In genomic region chr2:140912179-140912578, GRCm38 (mm10) we compare ENCODE assay signal across 30 mouse cellular contexts.
DNase-seq lines count a peak whose midpoint lies in the region; ATAC-seq and TF ChIP-seq lines count a peak whose summit lies in the region.
"Had no signal": no experiment of that assay in that cellular context is flagged by ENCODE, and none has a peak within 500 bp of the region (broad histone marks: within the 10 kb centered on the region; RNA-seq: fewer than 3 reads in every experiment).

No protein-coding gene starts in this region.

- H3K4me3 ChIP-seq in intestine, embryonic 15.5 days (replicated peaks) = no peak overlapping the region
- no peak overlapping the region for H3K4me3 ChIP-seq in intestine, embryonic 16.5 days (ENCODE audit: low read length)
- H3K4me3 ChIP-seq in kidney, embryonic 16.5 days (ENCODE audit: low read length) = no peak overlapping the region
- no peak overlapping the region for H3K4me3 ChIP-seq in kidney, adult 2 months (ENCODE audit: insufficient read depth, low read depth, low read length)
- H3K4me3 ChIP-seq in embryonic facial prominence, embryonic 11.5 days (ENCODE audit: low read depth, low read length) = no peak overlapping the region
- H3K4me3 ChIP-seq: embryonic facial prominence, embryonic 12.5 days; embryonic facial prominence, embryonic 15.5 days; forebrain, embryonic 12.5 days; gastrocnemius, adult 2 months; heart, embryonic 12.5 days; heart, embryonic 15.5 days; hindbrain, embryonic 10.5 days; hindbrain, embryonic 13.5 days had no signal

- H3K4me2 ChIP-seq in intestine, embryonic 15.5 days (replicated peaks) = no peak overlapping the region
- H3K4me2 ChIP-seq in intestine, embryonic 16.5 days (ENCODE audit: low read depth, low read length) = no peak overlapping the region
- H3K4me2 ChIP-seq in kidney, embryonic 16.5 days (replicated peaks; ENCODE audit: low read depth, low read length) = no peak overlapping the region
- no peak overlapping the region for H3K4me2 ChIP-seq in embryonic facial prominence, embryonic 11.5 days (ENCODE audit: low read depth, low read length)
- H3K4me2 ChIP-seq: embryonic facial prominence, embryonic 12.5 days; embryonic facial prominence, embryonic 15.5 days; forebrain, embryonic 12.5 days; heart, embryonic 12.5 days; heart, embryonic 15.5 days; hindbrain, embryonic 13.5 days had no signal

- no peak overlapping the region for H3K9ac ChIP-seq in intestine, embryonic 15.5 days
- no peak overlapping the region for H3K9ac ChIP-seq in intestine, embryonic 16.5 days (ENCODE audit: low read depth, low read length)
- H3K9ac ChIP-seq in kidney, embryonic 16.5 days (replicated peaks; ENCODE audit: low read length) = no peak overlapping the region
- H3K9ac ChIP-seq in embryonic facial prominence, embryonic 11.5 days (replicated peaks; ENCODE audit: low read length) = no peak overlapping the region
- H3K9ac ChIP-seq: embryonic facial prominence, embryonic 12.5 days; embryonic facial prominence, embryonic 15.5 days; forebrain, embryonic 12.5 days; heart, embryonic 12.5 days; heart, embryonic 15.5 days; hindbrain, embryonic 13.5 days had no signal

- peak; percentile 25; the same call in 1 of the 2 replicates for ATAC-seq in intestine, embryonic 15.5 days
- no peak for ATAC-seq in intestine, embryonic 16.5 days
- peak; percentile 81 for ATAC-seq in kidney, embryonic 16.5 days (ENCODE audit: low FRiP score, low TSS enrichment)
- ATAC-seq in embryonic facial prominence, embryonic 11.5 days (replicated peaks; ENCODE audit: insufficient number of reproducible peaks, low FRiP score, low TSS enrichment, low read depth) = no peak
- ATAC-seq: CD4-positive, CD25-positive, alpha-beta regulatory T cell, adult 4 months; forebrain, embryonic 16.5 days; hindbrain, postnatal 0 days; inflammation-experienced regulatory T-cells, adult 6 months had no signal

- TF ChIP-seq CTCF in kidney, adult 2 months (conservative IDR thresholded peaks at IDR 0.05; ENCODE audit: insufficient read depth, insufficient read length, low read depth, low read length) = no peak

- no peak for TF ChIP-seq POLR2A in kidney, adult 2 months (IDR thresholded peaks at IDR 0.05; ENCODE audit: low read depth, low read length)

- 40% methylated on average over 1 of the region's 1 CpGs for WGBS in intestine, embryonic 15.5 days
- 34% methylated on average over 1 of the region's 1 CpGs for WGBS in intestine, embryonic 16.5 days
- 14% methylated on average over 1 of the region's 1 CpGs for WGBS in kidney, embryonic 16.5 days
- WGBS in kidney, adult 2 months = 54% methylated on average over 1 of the region's 1 CpGs
- WGBS in embryonic facial prominence, embryonic 11.5 days = 25% methylated on average over 1 of the region's 1 CpGs

- intact Hi-C loops in left cerebral cortex, postnatal 10 days (cut with DNase I) = no loop called here

- no peaks in the 10 kb centered on the region for H3K9me3 ChIP-seq in intestine, embryonic 15.5 days
- H3K9me3 ChIP-seq in intestine, embryonic 16.5 days (ENCODE audit: control insufficient read depth, low read length) = no peaks in the 10 kb centered on the region
- no peaks in the 10 kb centered on the region for H3K9me3 ChIP-seq in kidney, embryonic 16.5 days (ENCODE audit: low read length)
- H3K9me3 ChIP-seq in embryonic facial prominence, embryonic 11.5 days (replicated peaks; ENCODE audit: control insufficient read depth, low read length) = no peaks in the 10 kb centered on the region
- H3K9me3 ChIP-seq: embryonic facial prominence, embryonic 12.5 days; embryonic facial prominence, embryonic 15.5 days; forebrain, embryonic 12.5 days; heart, embryonic 12.5 days; heart, embryonic 15.5 days; hindbrain, embryonic 10.5 days; hindbrain, embryonic 13.5 days had no signal

- H3K36me3 ChIP-seq in intestine, embryonic 15.5 days = no peaks in the 10 kb centered on the region
- H3K36me3 ChIP-seq in intestine, embryonic 16.5 days (ENCODE audit: control insufficient read depth, insufficient read depth, low read length) = no peaks in the 10 kb centered on the region
- H3K36me3 ChIP-seq in kidney, embryonic 16.5 days (ENCODE audit: insufficient read depth, low read length) = no peaks in the 10 kb centered on the region
- H3K36me3 ChIP-seq in kidney, adult 2 months (ENCODE audit: control insufficient read depth, insufficient read depth, low read length) = no peaks in the 10 kb centered on the region
- H3K36me3 ChIP-seq in embryonic facial prominence, embryonic 11.5 days (replicated peaks; ENCODE audit: control insufficient read depth, insufficient read depth, low read depth, low read length) = no peaks in the 10 kb centered on the region
- H3K36me3 ChIP-seq: embryonic facial prominence, embryonic 12.5 days; embryonic facial prominence, embryonic 15.5 days; forebrain, embryonic 12.5 days; heart, embryonic 12.5 days; heart, embryonic 15.5 days; hindbrain, embryonic 10.5 days; hindbrain, embryonic 13.5 days had no signal

- no peak overlapping the region for H3K27ac ChIP-seq in intestine, embryonic 15.5 days
- H3K27ac ChIP-seq in intestine, embryonic 16.5 days (ENCODE audit: low read length) = no peak overlapping the region
- no peak overlapping the region for H3K27ac ChIP-seq in kidney, embryonic 16.5 days (ENCODE audit: low read length)
- no peak overlapping the region for H3K27ac ChIP-seq in kidney, adult 2 months (ENCODE audit: insufficient read depth, low read depth, low read length)
- H3K27ac ChIP-seq in embryonic facial prominence, embryonic 11.5 days (replicated peaks; ENCODE audit: low read depth, low read length) = no peak overlapping the region
- H3K27ac ChIP-seq: embryonic facial prominence, embryonic 12.5 days; embryonic facial prominence, embryonic 15.5 days; forebrain, embryonic 12.5 days; gastrocnemius, adult 2 months; heart, embryonic 15.5 days; hindbrain, embryonic 10.5 days; hindbrain, embryonic 13.5 days; hindbrain, postnatal 0 days had no signal

- H3K4me1 ChIP-seq in intestine, embryonic 15.5 days (replicated peaks) = no peaks in the 10 kb centered on the region
- no peaks in the 10 kb centered on the region for H3K4me1 ChIP-seq in intestine, embryonic 16.5 days (ENCODE audit: control insufficient read depth, insufficient read depth, low read length)
- no peaks in the 10 kb centered on the region for H3K4me1 ChIP-seq in kidney, embryonic 16.5 days (ENCODE audit: insufficient read depth, low read length)
- H3K4me1 ChIP-seq in kidney, adult 2 months (ENCODE audit: control insufficient read depth, insufficient read depth, low read length) = no peaks in the 10 kb centered on the region
- H3K4me1 ChIP-seq in embryonic facial prominence, embryonic 11.5 days (ENCODE audit: control insufficient read depth, insufficient read depth, low read length) = no peaks in the 10 kb centered on the region
- H3K4me1 ChIP-seq: embryonic facial prominence, embryonic 15.5 days; forebrain, embryonic 12.5 days; heart, embryonic 12.5 days; heart, embryonic 15.5 days; hindbrain, embryonic 10.5 days; hindbrain, embryonic 13.5 days had no signal

- H3K27me3 ChIP-seq in intestine, embryonic 15.5 days (replicated peaks) = no peaks in the 10 kb centered on the region
- H3K27me3 ChIP-seq in intestine, embryonic 16.5 days (replicated peaks; ENCODE audit: control insufficient read depth, insufficient read depth, low read length) = no peaks in the 10 kb centered on the region
- H3K27me3 ChIP-seq in kidney, embryonic 16.5 days (ENCODE audit: insufficient read depth, low read length) = no peaks in the 10 kb centered on the region
- H3K27me3 ChIP-seq in kidney, adult 2 months (replicated peaks; ENCODE audit: control insufficient read depth, insufficient read depth, low read length) = no peaks in the 10 kb centered on the region
- H3K27me3 ChIP-seq in embryonic facial prominence, embryonic 11.5 days (ENCODE audit: control insufficient read depth, insufficient read depth, low read length) = no peaks in the 10 kb centered on the region
- H3K27me3 ChIP-seq: embryonic facial prominence, embryonic 12.5 days; embryonic facial prominence, embryonic 15.5 days; forebrain, embryonic 12.5 days; heart, embryonic 12.5 days; heart, embryonic 15.5 days; hindbrain, embryonic 13.5 days had no signal

- no peak for DNase-seq in kidney, adult 2 months
- DNase-seq in embryo, embryonic 11 days = peak; percentile 28
- DNase-seq in embryonic facial prominence, embryonic 11.5 days (ENCODE audit: low spot score) = peak; percentile 41
- DNase-seq in left cerebral cortex, postnatal 10 days (ENCODE audit: extremely low spot score in 1 of 2, low spot score in 2 of 2) = no peak
- DNase-seq: adrenal gland, adult 2 months; adrenal gland, postnatal 14 days; cerebellum, adult 11 months; cerebellum, adult 2 months; cerebellum, adult 9-11 months; cerebellum, postnatal 25 days; gastrocnemius, adult 2 months; gastrocnemius, postnatal 14 days; heart, adult 18-20 months; heart, postnatal 10 days; heart, postnatal 36 days; kidney, adult 11 months had no signal

Comparison
In these comparisons a context has a peak if more than half of its experiments do, and no peak if none do; other contexts are left out.
1. ATAC-seq: peak in intestine, embryonic 15.5 days (single experiment) and kidney, embryonic 16.5 days (single experiment); none in intestine, embryonic 16.5 days (single experiment) and embryonic facial prominence, embryonic 11.5 days (single experiment).
2. DNase-seq: peak in embryo, embryonic 11 days (single experiment) and embryonic facial prominence, embryonic 11.5 days (single experiment); none in kidney, adult 2 months (single experiment) and left cerebral cortex, postnatal 10 days (0 of 2).